Mouse (Mus musculus): Measurements from ENCODE around the gene Zic5.

Zic5 gene

DNA sequence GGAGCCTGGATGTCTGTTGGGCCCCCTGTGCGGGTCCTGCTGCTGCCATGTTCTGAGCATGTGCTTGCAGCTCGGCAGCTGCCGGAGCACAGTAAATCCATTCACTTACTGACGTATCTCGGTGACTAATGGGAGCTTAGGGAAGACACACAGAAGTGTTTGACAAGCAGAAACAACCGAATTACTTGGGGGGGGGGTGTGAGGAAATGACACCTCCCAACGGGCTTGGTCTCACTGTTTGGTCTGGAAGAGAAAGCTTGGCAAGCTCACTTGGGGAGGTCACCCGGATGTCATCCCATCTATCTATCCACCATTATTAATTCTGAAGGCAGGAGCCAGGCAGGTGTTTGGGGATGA lies 38.3 kb downstream of the Zic5 start:
- no peak for DNase-seq

GRCm38 (mm10) chr14:122426529-122427203 lies 38.8 kb downstream of the Zic5 start:
- no peak for DNase-seq

GRCm38 (mm10) chr14:122424441-122424840 lies 41.0 kb downstream of the Zic5 start:
- DNase-seq, result no peak

GRCm38 (mm10) chr14:122416166-122416771 lies 49.2 kb downstream of the Zic5 start:
- DNase-seq, result no peak

GRCm38 (mm10) chr14:122414786-122415185 lies 50.7 kb downstream of the Zic5 start:
- no peak for DNase-seq

DNA sequence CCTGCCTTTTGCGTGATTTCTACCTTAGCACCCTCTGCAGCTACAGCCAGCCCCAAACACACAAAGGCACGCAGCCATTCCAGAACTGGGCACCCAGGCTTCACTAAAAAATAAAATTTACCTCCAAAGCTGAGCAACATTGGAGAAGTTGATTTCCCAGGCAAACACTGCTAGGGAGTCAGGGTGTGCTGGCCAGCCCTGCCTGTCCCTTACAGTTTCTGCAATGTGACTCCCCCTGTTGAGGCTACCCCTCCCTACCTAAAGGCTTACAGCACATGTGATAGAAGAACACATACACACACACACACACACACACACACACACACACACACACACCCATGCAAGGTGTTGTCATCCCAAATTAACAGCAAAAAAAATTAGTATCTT lies 51.9 kb downstream of the Zic5 start:
- DNase-seq, result no peak

GRCm38 (mm10) chr14:122412841-122413541 lies 52.5 kb downstream of the Zic5 start:
- DNase-seq, result no peak

All from right cerebral cortex, postnatal 25 days (tissue).